Mouse (Mus musculus) ES-E14 (cell line): ENCODE results near the gene Plekhg1.

Source experiments
- CHD2 ChIP-seq: IDR thresholded peaks from 2 replicates; pipeline ENCODE4 v1.6.1; 2014; ENCODE audit warnings: mild to moderate bottlenecking, low read depth, low read length, inconsistent platforms
- MAFK ChIP-seq: IDR thresholded peaks from 2 replicates; pipeline ENCODE4 v1.6.1; 2014; ENCODE audit warnings: mild to moderate bottlenecking, low read depth, low read length, inconsistent platforms; ENCODE audit not compliant: insufficient read depth
- ZNF384 ChIP-seq: IDR thresholded peaks from 2 replicates; pipeline ENCODE4 v1.6.1; 2012; ENCODE audit warnings: low read depth, low read length, inconsistent platforms

GRCm38 (mm10) chr10:3891381-3892263 lies 151.5 kb downstream of the Plekhg1 start:
- TF ChIP-seq ZNF384 (no peak), CHD2 (no peak), MAFK (peak; percentile 66)
